Mouse (Mus musculus) megakaryocyte, embryonic 14.5 days (primary cell): ENCODE measurements around the gene Olfr1034. TPM values are rescaled to one million over a fixed set of nuclear protein-coding genes. Genes with fewer than 3 reads are reported as not detected.
"Not testable (repeated sequence)": the region's sequence is repeated elsewhere in the genome, so short reads cannot be mapped to it uniquely, and the experiment has no call there.

Source experiments
- H3K27me3 ChIP-seq: replicated peaks from 2 replicates; pipeline ENCODE3; 2012; ENCODE audit warnings: inconsistent platforms
- H3K36me3 ChIP-seq: replicated peaks from 2 replicates; pipeline ENCODE3; 2012; ENCODE audit warnings: low read length, inconsistent platforms, mixed read lengths
- H3K4me1 ChIP-seq: 2 replicates; pipeline ENCODE4 v1.6.1; 2012; ENCODE audit warnings: inconsistent platforms
- H3K4me3 ChIP-seq: replicated peaks from 2 replicates; pipeline ENCODE3; 2012; ENCODE audit warnings: moderate library complexity, mild to moderate bottlenecking, inconsistent platforms
- H3K9me3 ChIP-seq: 2 replicates; pipeline ENCODE4 v1.6.1; 2012; ENCODE audit warnings: inconsistent platforms
- FLI1 ChIP-seq: IDR thresholded peaks from 2 replicates; pipeline ENCODE4 v1.6.1; 2012; ENCODE audit warnings: low read length, inconsistent platforms, mixed read lengths
- GATA1 ChIP-seq: IDR thresholded peaks from 3 replicates; pipeline ENCODE4 v1.6.1; 2012; ENCODE audit warnings: mixed read lengths, low read length, inconsistent platforms, borderline replicate concordance
- polyA plus RNA-seq: library from polyadenylated mRNA; stranded (reverse); fragments of >175 nt; gene quantifications from 2 replicates; pipeline ENCODE4 v1.2.3, GENCODE M21; 2012; ENCODE audit warnings: low replicate concordance; ENCODE audit not compliant: insufficient read depth

The Olfr1034 gene
- not detected in 2 replicates for polyA plus RNA-seq

- H3K4me3 ChIP-seq: no peak within 1 kb of the TSS
- TF ChIP-seq FLI1: no peak
- TF ChIP-seq GATA1: no peak
- no peaks in the 10 kb centered on the region for H3K9me3 ChIP-seq
- H3K27me3 ChIP-seq: no peaks in the 10 kb centered on the region
- H3K36me3 ChIP-seq: no peaks in the 10 kb centered on the region
- no peaks in the 10 kb centered on the region for H3K4me1 ChIP-seq
These were observed at the start of gene Olfr1034 for GRCm38 (mm10) chr2:86045561-86045960. TSS of gene Olfr1034 (plus strand) at chr2:86045861.

GRCm38 (mm10) chr2:86005240-86005639, 40.4 kb upstream of the Olfr1034 start, which contains the start of gene Olfr1032:
TSS of gene Olfr1032 (plus strand) at chr2:86005540.
- TF ChIP-seq FLI1 (no peak), GATA1 (no peak)
- H3K36me3 ChIP-seq: no peaks in the 10 kb centered on the region
- no peaks in the 10 kb centered on the region for H3K4me1 ChIP-seq
- H3K27me3 ChIP-seq: no peaks in the 10 kb centered on the region
- no peaks in the 10 kb centered on the region for H3K9me3 ChIP-seq
- no peak within 1 kb of the TSS for H3K4me3 ChIP-seq

- not testable (repeated sequence) for H3K4me3 ChIP-seq, H3K9me3 ChIP-seq, H3K36me3 ChIP-seq, H3K27me3 ChIP-seq, H3K4me1 ChIP-seq
These were observed 25.3 kb upstream of the Olfr1034 start, which contains the start of gene Olfr1033 for GRCm38 (mm10) chr2:86020406-86020805. TSS of gene Olfr1033 (plus strand) at chr2:86020633.

- not testable (repeated sequence) for H3K9me3 ChIP-seq, H3K36me3 ChIP-seq, H3K4me1 ChIP-seq, H3K27me3 ChIP-seq, H3K4me3 ChIP-seq
These were observed 24.1 kb upstream of the Olfr1034 start for GRCm38 (mm10) chr2:86021518-86021917.

GRCm38 (mm10) chr2:86050777-86051176, 5.1 kb downstream of the Olfr1034 start:
- H3K9me3 ChIP-seq, H3K4me3 ChIP-seq: not testable (repeated sequence)

GRCm38 (mm10) chr2:86063766-86064165, 18.1 kb downstream of the Olfr1034 start:
- H3K9me3 ChIP-seq, H3K36me3 ChIP-seq, H3K27me3 ChIP-seq, H3K4me1 ChIP-seq, H3K4me3 ChIP-seq: not testable (repeated sequence)

More at GRCm38 (mm10) chr2:86050777-86051176, 5.1 kb downstream of the Olfr1034 start:
- not testable (repeated sequence) for H3K27me3 ChIP-seq, H3K4me1 ChIP-seq, H3K36me3 ChIP-seq

- TF ChIP-seq GATA1: no peak
- no peak for TF ChIP-seq FLI1
- H3K27me3 ChIP-seq: no peaks in the 10 kb centered on the region
These were observed 24.5 kb downstream of the Olfr1034 start for GRCm38 (mm10) chr2:86070189-86070588.

GRCm38 (mm10) chr2:86073692-86074091, 28.0 kb downstream of the Olfr1034 start, which contains the start of gene Olfr1036:
TSS of gene Olfr1036 (plus strand) at chr2:86073992.
- not testable (repeated sequence) for H3K27me3 ChIP-seq, H3K4me3 ChIP-seq, H3K9me3 ChIP-seq

More at GRCm38 (mm10) chr2:86070189-86070588, 24.5 kb downstream of the Olfr1034 start:
- Histone ChIP-seq H3K9me3 (no peaks in the 10 kb centered on the region), H3K4me1 (no peaks in the 10 kb centered on the region), H3K4me3 (no peak overlapping the region), H3K36me3 (no peaks in the 10 kb centered on the region)

GRCm38 (mm10) chr2:86080478-86080877, 34.8 kb downstream of the Olfr1034 start:
- H3K4me1 ChIP-seq, H3K27me3 ChIP-seq, H3K36me3 ChIP-seq, H3K4me3 ChIP-seq, H3K9me3 ChIP-seq: not testable (repeated sequence)

More at GRCm38 (mm10) chr2:86073692-86074091, 28.0 kb downstream of the Olfr1034 start, which contains the start of gene Olfr1036:
- not testable (repeated sequence) for H3K36me3 ChIP-seq, H3K4me1 ChIP-seq

GRCm38 (mm10) chr2:86087285-86087684, 41.6 kb downstream of the Olfr1034 start, which contains the start of gene Olfr1037:
TSS of gene Olfr1037 (minus strand) at chr2:86087385.
- H3K4me1 ChIP-seq: no peaks in the 10 kb centered on the region
- H3K4me3 ChIP-seq: no peak within 1 kb of the TSS
- H3K36me3 ChIP-seq: no peaks in the 10 kb centered on the region
- no peak for TF ChIP-seq FLI1
- TF ChIP-seq GATA1: no peak
- peaks cover 5% of the 10 kb centered on the region; the same call in 1 of the 2 replicates for H3K9me3 ChIP-seq
- no peaks in the 10 kb centered on the region for H3K27me3 ChIP-seq

Other genes starting within 250 kb of the Olfr1034 start
- not detected in 2 replicates for gene Olfr1016, start 243.3 kb upstream of the Olfr1034 start, polyA plus RNA-seq
- gene Olfr1018, start 227.4 kb upstream of the Olfr1034 start, polyA plus RNA-seq: not detected in 2 replicates
- gene Olfr1019, start 200.4 kb upstream of the Olfr1034 start, polyA plus RNA-seq: not detected in 2 replicates
- not detected in 2 replicates for gene Olfr1020, start 198.8 kb upstream of the Olfr1034 start, polyA plus RNA-seq
- not detected in 2 replicates for gene Olfr1022, start 177.3 kb upstream of the Olfr1034 start, polyA plus RNA-seq
- gene Olfr1023, start 160.2 kb upstream of the Olfr1034 start, polyA plus RNA-seq: not detected in 2 replicates
- gene Olfr1024, start 140.8 kb upstream of the Olfr1034 start, polyA plus RNA-seq: not detected in 2 replicates
- not detected in 2 replicates for gene Olfr1025-ps1, start 130.7 kb upstream of the Olfr1034 start, polyA plus RNA-seq
- gene Olfr1026, start 124.3 kb upstream of the Olfr1034 start, polyA plus RNA-seq: not detected in 2 replicates
- not detected in 2 replicates for gene Olfr1028, start 95.4 kb upstream of the Olfr1034 start, polyA plus RNA-seq
- not detected in 2 replicates for gene Olfr1029, start 72.0 kb upstream of the Olfr1034 start, polyA plus RNA-seq
- gene Olfr1030, start 66.6 kb upstream of the Olfr1034 start, polyA plus RNA-seq: not detected in 2 replicates
- gene Olfr1031, start 55.6 kb upstream of the Olfr1034 start, polyA plus RNA-seq: not detected in 2 replicates
- not detected in 2 replicates for gene Olfr1032, start 40.3 kb upstream of the Olfr1034 start, polyA plus RNA-seq
- not detected in 2 replicates for gene Olfr1033, start 25.2 kb upstream of the Olfr1034 start, polyA plus RNA-seq
- not detected in 2 replicates for gene Olfr1036, start 28.1 kb downstream of the Olfr1034 start, polyA plus RNA-seq
- not detected in 2 replicates for gene Olfr1037, start 41.5 kb downstream of the Olfr1034 start, polyA plus RNA-seq
- not detected in 2 replicates for gene Olfr1039, start 90.1 kb downstream of the Olfr1034 start, polyA plus RNA-seq
- not detected in 2 replicates for gene Olfr1040, start 100.9 kb downstream of the Olfr1034 start, polyA plus RNA-seq
- gene Olfr1042, start 116.0 kb downstream of the Olfr1034 start, polyA plus RNA-seq: not detected in 2 replicates
- not detected in 2 replicates for gene Olfr1043, start 121.7 kb downstream of the Olfr1034 start, polyA plus RNA-seq
- not detected in 2 replicates for gene Olfr1044, start 132.0 kb downstream of the Olfr1034 start, polyA plus RNA-seq
- gene Olfr52, start 139.8 kb downstream of the Olfr1034 start, polyA plus RNA-seq: not detected in 2 replicates
- not detected in 2 replicates for gene Olfr1045, start 157.1 kb downstream of the Olfr1034 start, polyA plus RNA-seq
- gene Olfr1046, start 173.5 kb downstream of the Olfr1034 start, polyA plus RNA-seq: not detected in 2 replicates
- not detected in 2 replicates for gene Olfr1047, start 185.5 kb downstream of the Olfr1034 start, polyA plus RNA-seq
- not detected in 2 replicates for gene Olfr1048, start 194.4 kb downstream of the Olfr1034 start, polyA plus RNA-seq
- gene Olfr1049, start 212.5 kb downstream of the Olfr1034 start, polyA plus RNA-seq: not detected in 2 replicates
- not detected in 2 replicates for gene Olfr1051, start 233.2 kb downstream of the Olfr1034 start, polyA plus RNA-seq
- not detected in 2 replicates for gene Olfr1052, start 246.6 kb downstream of the Olfr1034 start, polyA plus RNA-seq